ENCODE assay signal across 11 mouse cellular contexts in the genomic region with DNA sequence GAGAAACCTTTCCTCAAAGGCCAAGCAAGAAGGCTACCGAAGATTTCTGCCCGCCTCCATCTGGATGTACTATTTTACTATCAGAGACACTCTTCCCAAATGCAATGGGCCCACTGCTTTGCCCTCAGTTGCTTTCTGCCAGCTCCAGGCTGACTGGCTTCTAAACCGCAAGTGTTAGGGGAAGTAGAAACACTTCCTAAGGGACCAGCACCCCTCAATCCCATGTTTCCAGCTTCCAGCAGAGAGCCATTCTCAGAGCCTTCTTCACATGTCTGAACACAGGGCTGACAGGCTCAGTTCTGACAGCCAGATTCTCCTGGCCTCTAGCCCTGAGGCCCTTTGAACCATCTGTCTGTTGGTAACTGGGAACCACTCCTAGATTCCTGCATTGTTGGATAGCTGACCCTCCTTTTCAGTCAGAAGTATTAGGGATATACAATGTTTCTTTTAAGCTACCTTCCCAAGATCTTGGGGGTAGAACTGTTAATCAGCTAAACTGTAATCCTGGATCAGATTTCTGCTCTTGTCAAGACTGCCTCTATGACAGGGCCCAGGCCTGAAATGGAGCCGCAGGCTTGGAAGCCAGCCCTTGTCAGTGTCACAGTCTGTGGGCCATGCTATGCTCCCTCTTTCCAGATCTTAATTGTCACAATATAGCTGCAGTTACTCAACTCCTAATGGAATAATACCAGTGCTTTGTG.
DNase-seq lines count a peak whose midpoint lies in the region; ATAC-seq and TF ChIP-seq lines count a peak whose summit lies in the region.
"Had no signal": no experiment of that assay in that cellular context is flagged by ENCODE, and none has a peak within 500 bp of the region (broad histone marks: within the 10 kb centered on the region; RNA-seq: fewer than 3 reads in every experiment).

No protein-coding gene starts in this region.

- WGBS in lung, postnatal 0 days = 84% methylated on average over 4 of the region's 4 CpGs

- no peaks in the 10 kb centered on the region for H3K9me3 ChIP-seq in lung, postnatal 0 days (ENCODE audit: low read length)

- H3K4me2 ChIP-seq in lung, postnatal 0 days (replicated peaks; ENCODE audit: low read depth, low read length) = no peak overlapping the region

- peak; percentile 46 for DNase-seq in kidney, postnatal 10 days
- no peak for DNase-seq in kidney, adult 18-20 months
- DNase-seq in cerebellum, adult 11 months = peak; percentile 79
- DNase-seq in cerebellum, postnatal 36 days = peak; percentile 83 to 85
- DNase-seq in lung, postnatal 0 days (ENCODE audit: low spot score) = peak; percentile 57
- no peak for DNase-seq in adrenal gland, postnatal 10 days
- DNase-seq in right cerebral cortex, adult 2 months (ENCODE audit: low spot score in 2 of 2) = no peak
- DNase-seq: liver; right cerebral cortex, postnatal 4 days had no signal

- H3K9ac ChIP-seq in lung, postnatal 0 days (replicated peaks; ENCODE audit: low read depth) = no peak overlapping the region

- H3K27ac ChIP-seq in lung, postnatal 0 days (ENCODE audit: low read length) = no peak overlapping the region

- no peaks in the 10 kb centered on the region for H3K36me3 ChIP-seq in lung, postnatal 0 days (ENCODE audit: insufficient read depth, low read length)

- no peaks in the 10 kb centered on the region for H3K27me3 ChIP-seq in lung, postnatal 0 days (replicated peaks; ENCODE audit: insufficient read depth, low read length)

- no peak for TF ChIP-seq EP300 in lung, postnatal 0 days (IDR thresholded peaks at IDR 0.05)

- no peak overlapping the region for H3K4me3 ChIP-seq in lung, postnatal 0 days (ENCODE audit: low read depth, low read length)
- H3K4me3 ChIP-seq: myocyte had no signal

- peak; percentile 65 for ATAC-seq in lung, postnatal 0 days
- ATAC-seq: intestine, embryonic 16.5 days had no signal

- H3K4me1 ChIP-seq in lung, postnatal 0 days (ENCODE audit: insufficient read depth, low read depth, low read length) = peaks cover 3% of the 10 kb centered on the region; the same call in 1 of the 2 replicates

- TF ChIP-seq CTCF in lung, postnatal 0 days (IDR thresholded peaks at IDR 0.05) = no peak

Comparison
In these comparisons a context has a peak if more than half of its experiments do, and no peak if none do; other contexts are left out.
1. DNase-seq: peak in kidney, postnatal 10 days (single experiment), cerebellum, adult 11 months (single experiment), cerebellum, postnatal 36 days (2 of 2) and lung, postnatal 0 days (single experiment); none in kidney, adult 18-20 months (single experiment), adrenal gland, postnatal 10 days (single experiment) and right cerebral cortex, adult 2 months (0 of 2).